Mouse (Mus musculus): Measurements from ENCODE around the gene Lrig1.

The Lrig1 gene

DNA sequence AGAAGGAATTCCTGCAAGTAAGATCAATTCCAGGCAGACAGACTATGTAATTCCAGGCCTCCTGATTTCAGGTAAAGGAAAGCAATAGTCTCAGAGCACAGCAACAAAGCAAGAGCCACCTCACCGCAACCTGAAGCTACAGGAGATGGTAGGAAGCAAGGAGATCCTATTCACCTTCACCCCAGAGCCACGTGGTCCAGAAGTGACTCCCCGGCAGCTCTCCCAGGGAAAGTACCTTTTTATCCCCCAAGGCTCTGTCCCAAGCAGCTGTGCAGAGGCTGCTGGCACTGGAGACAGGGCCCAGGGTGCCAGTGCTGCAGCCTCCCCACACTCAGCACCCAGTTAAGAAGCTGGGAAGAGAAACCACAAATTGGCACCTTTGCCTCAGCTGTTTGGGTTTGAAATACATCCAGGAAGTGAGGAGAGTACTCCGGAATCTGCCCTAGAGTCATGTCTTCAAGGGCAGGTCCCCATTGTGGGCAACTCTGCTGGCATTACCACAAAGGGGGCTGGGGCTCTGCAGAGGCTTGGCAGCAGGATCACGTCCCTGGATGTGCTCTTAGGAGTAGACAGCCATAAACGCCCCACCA is 53.6 kb downstream of the Lrig1 start:
- no peak for DNase-seq

DNA sequence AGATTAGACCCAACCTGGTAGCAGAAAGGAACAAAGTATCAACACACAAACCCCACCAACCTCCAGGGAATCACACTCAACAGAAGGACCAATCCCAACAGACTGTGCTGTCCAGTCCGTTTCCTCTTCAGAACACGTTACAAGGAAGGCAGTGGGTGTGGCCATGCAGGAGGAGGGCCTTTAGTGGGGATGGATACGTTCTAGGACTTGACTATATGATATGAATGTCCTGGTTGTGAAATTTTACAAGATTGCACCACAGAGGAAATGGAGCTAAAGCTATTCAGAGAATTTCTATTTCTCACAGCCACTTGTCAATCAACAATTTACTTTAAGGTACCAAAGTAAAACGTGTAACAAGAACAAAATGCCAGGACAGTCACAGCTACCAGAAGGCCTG is 54.2 kb downstream of the Lrig1 start:
- DNase-seq, result no peak

DNA sequence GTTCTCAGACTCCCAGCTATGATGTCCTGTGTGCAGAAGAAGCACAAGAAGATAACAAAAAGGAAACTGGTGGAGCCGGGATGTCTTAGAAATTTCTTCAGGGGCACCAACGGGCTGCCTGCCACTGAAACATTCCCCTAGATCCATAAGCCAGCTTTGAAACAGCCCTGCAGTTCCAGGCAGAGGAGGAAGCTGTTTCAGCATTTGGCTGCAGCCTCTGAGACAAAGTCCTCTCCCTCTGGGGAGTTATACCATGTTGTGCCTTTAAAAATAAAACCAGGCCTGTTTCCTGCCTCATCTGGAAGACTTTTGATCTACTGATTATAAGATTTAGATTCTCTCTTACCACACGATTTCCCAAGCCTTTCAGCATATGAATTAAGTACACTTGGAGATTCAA is 55.3 kb downstream of the Lrig1 start:
- peak; percentile 38 for DNase-seq

DNA sequence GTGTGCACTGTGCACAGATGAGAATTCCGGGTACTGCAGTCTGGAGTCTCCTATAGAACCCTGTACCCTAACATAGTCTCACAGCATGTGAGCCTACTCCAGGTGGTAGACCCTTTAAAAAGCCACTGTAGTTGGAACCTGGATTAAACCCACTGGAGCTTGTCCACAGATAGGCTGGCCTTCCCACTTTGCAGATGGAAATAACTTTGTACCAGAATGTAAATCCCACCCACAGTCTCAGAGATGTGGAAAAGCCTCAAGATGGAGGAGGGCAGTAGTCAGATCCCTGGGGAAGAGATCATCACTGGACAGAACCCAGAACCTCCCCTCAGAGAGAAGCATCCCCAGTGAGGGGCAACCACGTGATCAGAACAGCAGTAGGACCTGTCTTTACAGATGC is 56.0 kb downstream of the Lrig1 start:
- no peak for DNase-seq

GRCm38 (mm10) chr6:94642048-94642447 is 57.9 kb downstream of the Lrig1 start:
- DNase-seq, result no peak

- DNase-seq, result peak; percentile 24
These were observed 59.7 kb downstream of the Lrig1 start for GRCm38 (mm10) chr6:94640297-94640696.

- no peak for DNase-seq
These were observed 62.9 kb downstream of the Lrig1 start for GRCm38 (mm10) chr6:94637024-94637434.

- DNase-seq, result no peak
These were observed 64.6 kb downstream of the Lrig1 start for GRCm38 (mm10) chr6:94635343-94635742.

DNA sequence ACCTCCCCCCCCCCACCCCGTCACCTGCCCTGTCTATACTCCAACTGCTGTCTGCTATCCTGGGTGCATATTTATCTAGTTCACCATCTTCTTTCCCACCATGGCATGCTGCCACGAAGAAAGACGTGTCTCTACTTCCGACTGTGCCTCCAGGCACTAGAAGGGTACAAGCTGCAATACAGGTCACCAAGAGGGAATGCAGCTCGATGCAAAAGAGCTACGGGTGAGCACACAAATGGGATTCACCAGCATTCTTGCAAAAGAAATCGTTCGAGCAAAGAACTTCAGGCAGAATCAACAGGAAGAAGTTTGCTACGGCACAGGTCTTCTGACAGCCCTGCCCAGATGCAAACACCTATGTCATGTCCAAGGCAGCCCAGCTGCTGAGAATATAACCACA is 65.2 kb downstream of the Lrig1 start:
- no peak for DNase-seq

- DNase-seq, result no peak
These were observed 65.7 kb downstream of the Lrig1 start for GRCm38 (mm10) chr6:94634274-94634673.

DNA sequence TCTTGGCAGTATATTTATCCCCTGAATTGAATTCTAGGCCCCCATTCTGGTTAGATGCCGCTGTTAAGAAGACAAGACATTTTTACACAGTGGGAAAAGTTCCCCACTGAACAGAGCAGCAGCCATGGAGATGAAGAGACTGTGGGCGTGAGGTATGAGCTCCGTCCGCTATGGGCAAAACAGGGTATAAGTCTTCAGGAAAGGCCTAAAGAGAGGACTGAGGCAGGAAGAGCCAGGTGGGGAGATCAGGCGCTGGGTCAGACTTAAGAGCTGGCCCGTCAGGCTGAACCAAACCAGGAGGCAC is 68.2 kb downstream of the Lrig1 start:
- DNase-seq, result no peak

- no peak for DNase-seq
These were observed 68.7 kb downstream of the Lrig1 start for GRCm38 (mm10) chr6:94631051-94631778.

GRCm38 (mm10) chr6:94628787-94629186 is 71.2 kb downstream of the Lrig1 start:
- DNase-seq, result no peak

- DNase-seq, result no peak
These were observed 72.0 kb downstream of the Lrig1 start for GRCm38 (mm10) chr6:94627714-94628595.

- no peak for DNase-seq
These were observed 73.2 kb downstream of the Lrig1 start for GRCm38 (mm10) chr6:94626807-94627206.

GRCm38 (mm10) chr6:94625896-94626295 is 74.1 kb downstream of the Lrig1 start:
- DNase-seq, result no peak

- DNase-seq, result no peak
These were observed 75.4 kb downstream of the Lrig1 start for GRCm38 (mm10) chr6:94624543-94624942.

DNA sequence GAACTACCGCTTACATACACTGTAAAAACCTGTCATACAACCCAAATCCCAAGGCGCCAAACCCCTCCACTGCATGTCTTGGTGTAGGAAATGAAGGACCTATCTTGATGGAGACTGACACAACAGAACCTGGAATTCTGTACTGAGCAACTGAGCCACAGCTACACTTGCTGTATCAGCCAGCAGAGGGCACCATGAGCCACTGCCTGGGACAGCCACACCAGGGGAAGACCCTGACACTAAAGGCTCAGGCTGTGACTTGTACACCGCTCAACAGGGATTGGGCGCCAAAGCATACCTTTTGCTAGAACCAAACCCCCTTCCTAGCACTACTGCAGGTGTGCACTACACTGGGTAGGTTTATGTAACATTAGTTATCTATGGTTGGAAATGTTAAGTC is 77.0 kb downstream of the Lrig1 start:
- peak; percentile 78 for DNase-seq

- DNase-seq, result no peak
These were observed 79.1 kb downstream of the Lrig1 start for GRCm38 (mm10) chr6:94620801-94621301.

DNA sequence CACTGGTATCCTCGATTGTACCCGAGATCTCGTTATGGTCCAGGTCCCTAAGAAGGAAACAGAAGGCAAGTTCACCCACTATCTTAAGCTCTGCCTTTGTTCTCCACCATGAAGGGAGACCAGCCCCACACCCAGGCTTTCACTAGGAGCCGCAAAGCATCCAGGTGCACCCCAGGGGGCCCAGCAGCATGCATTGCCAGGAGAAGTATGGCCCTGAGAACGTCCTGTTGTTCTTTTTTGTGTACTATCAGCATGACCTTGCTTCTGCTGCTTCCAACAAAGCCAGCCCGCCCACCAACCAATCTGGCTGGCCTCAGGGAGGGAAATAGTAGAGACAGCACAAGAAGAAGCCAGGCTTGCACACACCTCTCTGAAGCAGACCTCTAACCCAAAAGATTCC is 79.7 kb downstream of the Lrig1 start:
- no peak for DNase-seq

DNA sequence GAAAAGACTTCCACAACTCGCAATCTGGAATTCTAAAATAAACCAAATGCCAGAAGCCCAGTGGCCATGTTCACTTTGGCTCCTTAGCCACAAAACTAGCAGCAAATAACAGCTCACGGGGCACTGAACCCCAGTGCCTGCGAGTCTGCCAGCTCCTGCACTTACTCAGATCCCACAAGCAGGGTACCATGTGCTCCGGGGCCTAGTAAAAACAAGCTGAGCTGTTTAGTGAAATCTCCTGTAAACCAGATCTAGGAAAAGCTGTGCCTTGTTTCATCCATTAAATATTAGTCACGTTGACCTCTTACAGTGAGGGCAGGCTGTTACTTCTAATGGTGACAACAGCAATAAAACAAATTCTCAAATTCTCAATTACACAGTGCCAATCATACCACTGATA is 81.3 kb downstream of the Lrig1 start:
- DNase-seq, result no peak

- DNase-seq, result peak; percentile 30
These were observed 84.0 kb downstream of the Lrig1 start for GRCm38 (mm10) chr6:94615936-94616335.

DNA sequence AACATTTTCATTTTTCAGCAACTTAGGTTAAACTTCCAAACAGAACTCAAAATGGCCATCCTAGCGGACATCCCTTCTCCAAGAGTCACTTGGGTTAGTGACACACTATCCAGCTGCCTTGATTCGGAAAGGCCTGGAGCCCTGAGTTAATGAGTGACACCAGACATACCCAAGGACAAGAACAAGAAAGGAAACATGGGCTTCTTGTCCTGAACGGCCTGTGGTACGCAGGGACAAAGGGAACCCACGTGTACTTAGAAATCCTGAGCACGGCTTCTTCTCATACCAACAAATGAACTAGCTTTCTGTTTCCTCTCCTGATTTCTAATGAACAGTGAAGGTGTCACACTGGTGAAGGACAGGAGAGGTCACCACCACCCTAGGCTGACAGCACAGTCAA is 85.6 kb downstream of the Lrig1 start:
- no peak for DNase-seq
